Mouse (Mus musculus) gastrocnemius, postnatal 4 days (tissue): Measurements from ENCODE around the gene Hbb-bs. TPM values are rescaled to one million over a fixed set of nuclear protein-coding genes. Genes with fewer than 3 reads are reported as not detected.
"Not testable (repeated sequence)": the region's sequence is repeated elsewhere in the genome, so short reads cannot be mapped to it uniquely, and the experiment has no call there.

Experiments used
- DNase-seq, 2 experiments: peaks; one replicate each; pipeline ENCODE4 v3.0.0; 2021 to 2022; ENCODE audit warnings: low spot score in 2 of 2, mixed read lengths in 2 of 2
- total RNA-seq, 2 experiments: library from RNA; stranded (reverse); gene quantifications; 2 replicates each; pipeline ENCODE4 v1.2.3; 2021

Hbb-bs gene
- total RNA-seq, 2 experiments from 2014 or later, result 289 to 541 TPM

- DNase-seq, result no peak
Observed at GRCm38 (mm10) chr7:103812174-103812573, 15.7 kb downstream of the Hbb-bs start.

GRCm38 (mm10) chr7:103811223-103811845, 16.6 kb downstream of the Hbb-bs start:
- no peak for DNase-seq

GRCm38 (mm10) chr7:103810746-103811145, 17.1 kb downstream of the Hbb-bs start:
- no peak for DNase-seq

- no peak for DNase-seq
Observed at GRCm38 (mm10) chr7:103810296-103810695, 17.6 kb downstream of the Hbb-bs start.

- no peak for DNase-seq
Observed at GRCm38 (mm10) chr7:103809801-103810155, 18.1 kb downstream of the Hbb-bs start.

- DNase-seq, result no peak
Observed at GRCm38 (mm10) chr7:103808971-103809800, 18.7 kb downstream of the Hbb-bs start.

GRCm38 (mm10) chr7:103808120-103808519, 19.8 kb downstream of the Hbb-bs start:
- not testable (repeated sequence) for DNase-seq

- DNase-seq, result no peak
Observed at GRCm38 (mm10) chr7:103806856-103807255, 21.0 kb downstream of the Hbb-bs start.

GRCm38 (mm10) chr7:103792669-103793388, 35.1 kb downstream of the Hbb-bs start:
- no peak for DNase-seq

GRCm38 (mm10) chr7:103791721-103792120, 36.2 kb downstream of the Hbb-bs start, which contains the start of gene Olfr67:
Gene Olfr67, minus strand, starts transcription at chr7:103791821.
- no peak for DNase-seq

- no peak for DNase-seq
Observed at GRCm38 (mm10) chr7:103779598-103779997, 48.3 kb downstream of the Hbb-bs start, which contains the start of gene Olfr68. Gene Olfr68, minus strand, starts transcription at chr7:103779698.

GRCm38 (mm10) chr7:103777652-103778051, 50.2 kb downstream of the Hbb-bs start:
- not testable (repeated sequence) for DNase-seq

Other genes with a start within 250 kb of the Hbb-bs start
- not detected for gene Olfr618, start 238.0 kb downstream of the Hbb-bs start, total RNA-seq
- not detected for gene Olfr619, start 227.5 kb downstream of the Hbb-bs start, total RNA-seq
- gene Olfr620, start 215.6 kb downstream of the Hbb-bs start, total RNA-seq, result not detected
- gene Olfr622, start 185.4 kb downstream of the Hbb-bs start, total RNA-seq, result not detected
- gene Olfr623, start 164.4 kb downstream of the Hbb-bs start, total RNA-seq, result not detected
- gene Olfr624, start 156.9 kb downstream of the Hbb-bs start, total RNA-seq, result not detected
- not detected for gene Olfr625-ps1, start 145.4 kb downstream of the Hbb-bs start, total RNA-seq
- gene Olfr243, start 113.4 kb downstream of the Hbb-bs start, total RNA-seq, result not detected
- not detected for gene Olfr628, start 97.7 kb downstream of the Hbb-bs start, total RNA-seq
- gene Olfr629, start 83.2 kb downstream of the Hbb-bs start, total RNA-seq, result not detected
- gene Olfr630, start 70.8 kb downstream of the Hbb-bs start, total RNA-seq, result not detected
- gene Olfr69, start 56.5 kb downstream of the Hbb-bs start, total RNA-seq, result not detected
- not detected for gene Olfr68, start 48.4 kb downstream of the Hbb-bs start, total RNA-seq
- gene Olfr67, start 36.3 kb downstream of the Hbb-bs start, total RNA-seq, result not detected
- gene Hbb-bt, start 14.1 kb downstream of the Hbb-bs start, total RNA-seq, result 10 to 100 TPM; 62.8 to 81.8 TPM
- not detected for gene Hbb-bh2, start 12.4 kb upstream of the Hbb-bs start, total RNA-seq
- gene Hbb-bh1, start 15.1 kb upstream of the Hbb-bs start, total RNA-seq, result not detected
- gene Hbb-y, start 25.1 kb upstream of the Hbb-bs start, total RNA-seq, result not detected
- not detected for gene Olfr66, start 58.2 kb upstream of the Hbb-bs start, total RNA-seq
- not detected for gene Olfr64, start 66.4 kb upstream of the Hbb-bs start, total RNA-seq
- gene Olfr65, start 75.4 kb upstream of the Hbb-bs start, total RNA-seq, result not detected
- gene Olfr631, start 100.7 kb upstream of the Hbb-bs start, total RNA-seq, result not detected
- not detected for gene Olfr632, start 106.3 kb upstream of the Hbb-bs start, total RNA-seq
- gene Olfr633, start 116.3 kb upstream of the Hbb-bs start, total RNA-seq, result not detected
- gene Olfr635, start 143.1 kb upstream of the Hbb-bs start, total RNA-seq, result under 1 TPM in 1 of 2 experiments, not detected in 1; 0.03 TPM
- gene Olfr638, start 170.7 kb upstream of the Hbb-bs start, total RNA-seq, result not detected
- gene Olfr639, start 189.2 kb upstream of the Hbb-bs start, total RNA-seq, result under 1 TPM; 0.03 to 0.05 TPM
- gene Olfr640, start 197.5 kb upstream of the Hbb-bs start, total RNA-seq, result not detected
- not detected for gene Olfr641, start 207.3 kb upstream of the Hbb-bs start, total RNA-seq
- gene Olfr642, start 224.6 kb upstream of the Hbb-bs start, total RNA-seq, result not detected
- not detected for gene 4930516K23Rik, start 233.3 kb upstream of the Hbb-bs start, total RNA-seq
- not detected for gene Olfr644, start 243.8 kb upstream of the Hbb-bs start, total RNA-seq